Mouse (Mus musculus): ENCODE measurements around the gene Apeh. TPM values are rescaled to one million over a fixed set of nuclear protein-coding genes. Genes with fewer than 3 reads are reported as not detected.
A peak's percentile ranks its signal among the peaks of the same experiment; 100 is the strongest.

The Apeh gene
- total and polyA plus RNA-seq, 2 experiments = 53.3 to 116 TPM

- peaks cover 7% of the 10 kb centered on the region; the same call in 1 of the 2 replicates for H3K27me3 ChIP-seq (ENCODE audit: control insufficient read depth, insufficient read depth, low read length)
- WGBS = 76% methylated on average over 43 of the region's 43 CpGs
- no peaks in the 10 kb centered on the region for H3K36me3 ChIP-seq (ENCODE audit: control insufficient read depth, insufficient read depth, low read length)
- no peak for DNase-seq (ENCODE audit: extremely low read depth, low read depth, low spot score)
- no peak overlapping the region for H3K4me3 ChIP-seq (ENCODE audit: insufficient read depth, low read depth, low read length)
- H3K9ac ChIP-seq (ENCODE audit: low read depth, low read length) = no peak overlapping the region
- no peak for TF ChIP-seq POLR2A (IDR thresholded peaks at IDR 0.05; ENCODE audit: extremely low read depth, insufficient read depth, low read length)
- no peaks in the 10 kb centered on the region for H3K4me1 ChIP-seq (ENCODE audit: control insufficient read depth, insufficient read depth, low read length)
- no peak overlapping the region for H3K27ac ChIP-seq (replicated peaks; ENCODE audit: insufficient read depth, low read depth, low read length)
- H3K79me2 ChIP-seq (ENCODE audit: control insufficient read depth, insufficient read depth, low read length) = no peaks in the 10 kb centered on the region
These were observed 21.1 kb upstream of the Apeh start for GRCm38 (mm10) chr9:108115290-108116077.

- 95% methylated on average over 18 of the region's 18 CpGs for WGBS
- no peak for DNase-seq (ENCODE audit: extremely low read depth, low read depth, low spot score)
These were observed 18.4 kb upstream of the Apeh start for GRCm38 (mm10) chr9:108112719-108113340.

GRCm38 (mm10) chr9:108111593-108112121 lies 17.3 kb upstream of the Apeh start:
- Histone ChIP-seq H3K36me3 (ENCODE audit: control insufficient read depth, insufficient read depth, low read length) (no peaks in the 10 kb centered on the region), H3K4me3 (ENCODE audit: insufficient read depth, low read depth, low read length) (no peak overlapping the region), H3K27ac (replicated peaks; ENCODE audit: insufficient read depth, low read depth, low read length) (no peak overlapping the region), H3K79me2 (ENCODE audit: control insufficient read depth, insufficient read depth, low read length) (no peaks in the 10 kb centered on the region), H3K9ac (ENCODE audit: low read depth, low read length) (no peak overlapping the region), H3K27me3 (ENCODE audit: control insufficient read depth, insufficient read depth, low read length) (peaks cover 10% of the 10 kb centered on the region; the same call in 1 of the 2 replicates), H3K4me1 (ENCODE audit: control insufficient read depth, insufficient read depth, low read length) (no peaks in the 10 kb centered on the region)
- TF ChIP-seq CTCF (IDR thresholded peaks at IDR 0.05; ENCODE audit: low read depth, low read length) (no peak), POLR2A (IDR thresholded peaks at IDR 0.05; ENCODE audit: extremely low read depth, insufficient read depth, low read length) (no peak)
- WGBS = 81% methylated on average over 17 of the region's 17 CpGs
- no peak for DNase-seq (ENCODE audit: extremely low read depth, low read depth, low spot score)

More at GRCm38 (mm10) chr9:108112719-108113340, 18.4 kb upstream of the Apeh start:
- H3K9ac ChIP-seq (ENCODE audit: low read depth, low read length) = no peak overlapping the region
- H3K79me2 ChIP-seq (ENCODE audit: control insufficient read depth, insufficient read depth, low read length) = no peaks in the 10 kb centered on the region
- no peaks in the 10 kb centered on the region for H3K36me3 ChIP-seq (ENCODE audit: control insufficient read depth, insufficient read depth, low read length)
- no peak for TF ChIP-seq POLR2A (IDR thresholded peaks at IDR 0.05; ENCODE audit: extremely low read depth, insufficient read depth, low read length)
- no peak for TF ChIP-seq CTCF (IDR thresholded peaks at IDR 0.05; ENCODE audit: low read depth, low read length)
- peaks cover 10% of the 10 kb centered on the region; the same call in 1 of the 2 replicates for H3K27me3 ChIP-seq (ENCODE audit: control insufficient read depth, insufficient read depth, low read length)
- no peak overlapping the region for H3K4me3 ChIP-seq (ENCODE audit: insufficient read depth, low read depth, low read length)
- no peak overlapping the region for H3K27ac ChIP-seq (replicated peaks; ENCODE audit: insufficient read depth, low read depth, low read length)
- no peaks in the 10 kb centered on the region for H3K4me1 ChIP-seq (ENCODE audit: control insufficient read depth, insufficient read depth, low read length)

- 18% methylated on average over 22 of the region's 22 CpGs for WGBS
- Histone ChIP-seq H3K9ac (ENCODE audit: low read depth, low read length) (no peak overlapping the region), H3K27me3 (ENCODE audit: control insufficient read depth, insufficient read depth, low read length) (peaks cover 10% of the 10 kb centered on the region; the same call in 1 of the 2 replicates), H3K36me3 (ENCODE audit: control insufficient read depth, insufficient read depth, low read length) (no peaks in the 10 kb centered on the region), H3K4me3 (ENCODE audit: insufficient read depth, low read depth, low read length) (peak overlapping the region; percentile 33; the same call in 1 of the 2 replicates), H3K27ac (replicated peaks; ENCODE audit: insufficient read depth, low read depth, low read length) (no peak overlapping the region), H3K79me2 (ENCODE audit: control insufficient read depth, insufficient read depth, low read length) (no peaks in the 10 kb centered on the region), H3K4me1 (ENCODE audit: control insufficient read depth, insufficient read depth, low read length) (no peaks in the 10 kb centered on the region)
- TF ChIP-seq POLR2A (IDR thresholded peaks at IDR 0.05; ENCODE audit: extremely low read depth, insufficient read depth, low read length) (no peak), CTCF (IDR thresholded peaks at IDR 0.05; ENCODE audit: low read depth, low read length) (no peak)
- no peak for DNase-seq (ENCODE audit: extremely low read depth, low read depth, low spot score)
These were observed 16.7 kb upstream of the Apeh start for GRCm38 (mm10) chr9:108111101-108111592.

- Histone ChIP-seq H3K9ac (ENCODE audit: low read depth, low read length) (no peak overlapping the region), H3K36me3 (ENCODE audit: control insufficient read depth, insufficient read depth, low read length) (no peaks in the 10 kb centered on the region), H3K27me3 (ENCODE audit: control insufficient read depth, insufficient read depth, low read length) (peaks cover 8% of the 10 kb centered on the region), H3K4me3 (ENCODE audit: insufficient read depth, low read depth, low read length) (peak overlapping the region; percentile 22; the same call in 1 of the 2 replicates), H3K27ac (replicated peaks; ENCODE audit: insufficient read depth, low read depth, low read length) (no peak overlapping the region), H3K4me1 (ENCODE audit: control insufficient read depth, insufficient read depth, low read length) (no peaks in the 10 kb centered on the region), H3K79me2 (ENCODE audit: control insufficient read depth, insufficient read depth, low read length) (no peaks in the 10 kb centered on the region)
- DNase-seq (ENCODE audit: extremely low read depth, low read depth, low spot score) = no peak
- WGBS = 87% methylated on average over 16 of the region's 16 CpGs
- TF ChIP-seq POLR2A (IDR thresholded peaks at IDR 0.05; ENCODE audit: extremely low read depth, insufficient read depth, low read length) (no peak), CTCF (IDR thresholded peaks at IDR 0.05; ENCODE audit: low read depth, low read length) (no peak)
These were observed 15.8 kb upstream of the Apeh start for GRCm38 (mm10) chr9:108110160-108110559.
